Mouse (Mus musculus) liver, postnatal 0 days (tissue): ENCODE measurements at regions not wholly inside any gene's neighbourhood (a gene's known extent, or its start where the extent isn't known, plus 50 kb on each side); places are given as distances from the start of the nearest gene placed in this dataset.

ENCODE experiments used
- CTCF ChIP-seq: sonication (generic); IDR thresholded peaks from 2 replicates; pipeline ENCODE4 v1.5.1; 2016; ENCODE audit warnings: antibody characterized with exemption, low read depth
- EP300 ChIP-seq: IDR thresholded peaks from 2 replicates; pipeline ENCODE4 v1.6.1; 2016; ENCODE audit warnings: antibody characterized with exemption, low read depth, mild to moderate bottlenecking

DNA sequence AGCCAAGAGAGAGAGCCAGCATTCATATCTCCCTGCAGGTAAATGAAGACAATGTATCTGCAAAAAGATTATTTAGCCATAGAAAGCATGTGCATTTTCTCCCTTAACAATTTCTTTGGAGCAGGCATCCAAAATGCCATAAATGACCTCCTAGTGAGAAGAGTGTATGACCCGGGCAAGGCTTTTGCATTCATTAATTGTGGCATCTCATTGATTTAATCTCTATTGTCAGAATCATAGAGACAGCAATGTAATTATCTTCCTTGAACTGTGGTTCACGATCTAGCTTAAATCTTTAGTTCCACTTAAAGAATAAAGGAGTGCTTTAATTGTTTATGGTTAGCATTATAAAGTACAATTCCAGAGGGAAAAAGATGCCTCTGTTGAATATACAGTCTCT, 190.5 kb upstream of the Prkd1 start:
- TF ChIP-seq EP300 (no peak), CTCF (no peak)
